Mouse (Mus musculus): ENCODE measurements at regions not wholly inside any gene's neighbourhood (a gene's known extent, or its start where the extent isn't known, plus 50 kb on each side); places are given as distances from the start of the nearest gene placed in this dataset.

DNA sequence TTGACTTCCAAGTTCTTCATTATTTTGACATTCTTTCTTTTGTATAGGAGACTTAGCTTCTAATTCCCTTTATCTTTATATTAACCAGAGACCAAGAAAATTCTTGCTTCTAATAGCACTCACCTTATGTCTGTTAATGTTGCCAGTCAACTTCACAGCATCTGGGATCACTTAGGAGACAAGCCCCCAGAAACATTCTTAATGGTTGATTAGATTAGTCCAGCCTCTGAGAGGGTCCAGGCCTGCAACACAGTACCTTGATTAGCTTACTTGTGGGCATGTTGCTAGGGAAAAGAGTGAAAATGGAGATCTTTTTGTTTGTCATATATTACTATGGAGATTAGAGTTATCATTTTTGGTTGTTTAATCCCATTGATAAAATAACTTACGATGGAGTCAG is 778.8 kb downstream of the Brinp3 start:
- TF ChIP-seq CTCF (IDR thresholded peaks at IDR 0.05; ENCODE audit: borderline replicate concordance, insufficient read depth, low read depth, low read length) = no peak
- TF ChIP-seq POLR2A (IDR thresholded peaks at IDR 0.05; ENCODE audit: borderline replicate concordance, insufficient read depth, low read length) = no peak
